Mouse (Mus musculus) lung, adult 2 months (tissue): Measurements from ENCODE around the gene Lrmda.

Source experiments
- CTCF ChIP-seq: fragments of 200-500 bp; IDR thresholded peaks from 2 replicates; pipeline ENCODE4 v1.5.1; 2011; ENCODE audit warnings: mild to moderate bottlenecking, low read length, control low read depth; ENCODE audit not compliant: insufficient read depth
- POLR2A ChIP-seq: fragments of 200-500 bp; IDR thresholded peaks from 2 replicates; pipeline ENCODE4 v1.6.1; 2011; ENCODE audit warnings: low read depth, mild to moderate bottlenecking, control low read depth, low read length, borderline replicate concordance; ENCODE audit errors: extremely low read depth

DNA sequence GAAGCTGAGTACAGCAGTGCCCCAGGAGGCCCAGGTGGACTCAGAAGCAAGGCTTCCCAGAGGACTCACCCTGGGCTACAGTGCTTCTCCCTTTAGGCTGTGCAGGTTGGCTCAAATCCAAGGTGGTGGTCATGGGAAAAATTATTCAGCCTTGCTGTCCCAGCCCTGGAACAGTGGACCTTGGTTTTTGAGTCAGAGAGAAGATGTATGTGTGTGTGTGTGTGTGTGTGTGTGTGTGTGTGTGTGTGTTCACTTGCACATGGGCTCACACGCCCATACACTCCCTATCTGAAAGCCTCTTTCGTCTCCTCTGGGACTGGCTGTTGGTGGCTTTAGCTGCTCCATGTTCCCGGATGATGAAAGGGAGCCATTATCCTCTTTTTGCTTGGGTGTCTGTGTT is 16.4 kb downstream of the Lrmda start:
- TF ChIP-seq POLR2A (no peak), CTCF (no peak)
